Mouse (Mus musculus) ovary, postnatal 14 days (tissue): Measurements from ENCODE around the gene Cul7.

ENCODE experiments used
- DNase-seq: peaks from one replicate; pipeline ENCODE4 v3.0.0; 2022; ENCODE audit warnings: low spot score

Cul7 gene

DNA sequence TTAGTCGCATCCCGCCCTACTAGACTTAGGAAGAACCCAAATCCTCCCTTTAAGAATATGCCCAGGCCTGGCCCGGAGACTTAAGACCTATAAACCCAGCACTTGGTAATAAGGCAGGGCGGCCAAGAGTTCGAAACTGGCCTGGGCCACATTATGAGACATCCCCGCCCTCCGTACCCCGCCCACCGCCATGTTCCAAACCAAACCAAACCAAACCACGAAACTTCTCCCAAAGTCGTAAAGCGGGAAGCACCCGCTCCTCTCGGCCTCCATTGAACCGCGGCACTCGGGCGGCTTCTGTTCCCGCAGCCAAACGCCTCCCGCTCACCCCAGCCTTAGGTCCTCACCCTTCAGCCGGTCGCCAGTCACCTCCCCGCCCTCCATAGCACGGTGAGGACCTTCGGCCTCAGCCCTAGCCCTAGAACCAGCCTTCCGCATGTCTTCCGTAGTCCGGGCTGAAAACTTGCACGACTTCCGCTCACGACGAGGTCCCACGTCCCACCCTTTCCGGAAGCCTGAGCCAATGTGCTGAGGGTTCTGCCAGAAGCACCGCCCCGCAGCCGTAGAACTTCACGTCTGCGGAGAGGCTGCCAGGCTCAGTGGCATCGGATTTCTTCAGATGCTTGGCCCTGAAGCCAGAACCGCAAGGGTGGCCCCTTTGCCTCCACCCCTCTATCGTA lies 23.9 kb downstream of the Cul7 start, which contains the start of gene Rrp36:
TSS of gene Rrp36 (minus strand) at position 503 of the 680 bp plus-strand sequence.
- peak; percentile 84 for DNase-seq

GRCm38 (mm10) chr17:46674530-46675283 lies 24.6 kb downstream of the Cul7 start:
- DNase-seq: no peak

DNA sequence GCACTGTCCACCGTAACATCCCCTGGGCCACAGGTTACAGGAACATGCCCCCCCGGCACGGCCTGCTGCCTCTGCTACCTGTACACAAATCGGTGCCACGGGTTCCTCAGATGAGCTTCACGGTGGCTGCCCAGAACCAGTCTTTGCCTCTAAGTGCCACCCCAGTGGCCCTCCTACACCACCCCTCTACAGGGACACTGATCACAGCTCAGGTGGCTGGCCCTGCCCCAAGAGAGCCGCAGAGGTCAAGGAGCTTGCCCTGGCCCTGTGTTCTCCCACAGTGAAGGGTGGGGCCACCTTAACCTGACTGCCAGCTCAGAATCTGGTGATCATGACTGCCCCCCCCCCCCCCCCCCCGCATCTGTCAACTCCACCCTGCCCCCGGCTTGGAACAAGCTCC lies 28.3 kb downstream of the Cul7 start, which contains the start of gene Mea1:
TSS of gene Mea1 (plus strand) at position 378 of the 400 bp plus-strand sequence.
- DNase-seq: no peak

GRCm38 (mm10) chr17:46678911-46679310 lies 28.8 kb downstream of the Cul7 start:
- DNase-seq: no peak

DNA sequence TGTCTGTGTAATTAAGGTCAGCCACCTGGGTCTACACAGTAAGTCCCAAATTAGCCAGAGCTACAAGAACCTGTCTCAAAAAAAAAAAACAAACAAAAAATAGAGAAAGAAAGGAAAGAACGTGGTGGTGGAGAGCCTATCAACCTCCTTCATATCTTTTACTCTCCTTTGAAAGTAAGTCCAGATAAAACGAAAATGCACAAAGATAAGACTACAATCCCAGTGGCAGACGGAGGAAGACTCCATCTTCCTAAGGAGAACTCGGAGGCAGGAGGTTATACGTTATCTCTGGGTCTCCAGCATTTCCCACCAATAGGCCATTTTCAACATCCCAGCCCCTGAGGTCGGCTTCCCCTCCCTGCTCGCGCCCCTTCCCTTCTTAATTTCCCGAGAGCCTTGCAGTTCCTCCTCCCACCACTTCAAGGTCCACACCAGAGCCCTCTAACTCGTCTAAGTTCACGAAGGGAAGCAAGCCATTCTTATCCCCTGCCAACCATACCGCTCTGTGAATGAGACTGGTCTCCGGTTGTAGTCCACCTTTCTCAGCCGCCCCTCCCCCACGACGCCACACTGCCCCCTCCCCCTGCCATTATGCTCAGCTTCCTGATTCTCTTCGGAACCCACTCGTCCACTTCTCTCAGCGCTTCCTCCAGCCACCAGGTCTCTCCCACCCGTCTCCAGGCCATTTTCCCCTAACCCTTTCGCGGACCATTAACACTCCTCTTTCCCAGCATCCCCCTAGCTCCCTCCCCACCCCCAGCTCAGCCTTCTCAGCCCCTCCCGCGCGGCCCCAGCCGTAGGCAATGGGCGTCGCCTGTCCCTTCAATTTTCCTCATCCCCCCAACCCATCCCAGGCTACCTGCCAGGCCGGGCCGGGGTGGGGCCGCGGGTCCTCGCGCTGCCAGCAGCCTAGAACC lies 30.0 kb downstream of the Cul7 start:
- peak; percentile 42 for DNase-seq

DNA sequence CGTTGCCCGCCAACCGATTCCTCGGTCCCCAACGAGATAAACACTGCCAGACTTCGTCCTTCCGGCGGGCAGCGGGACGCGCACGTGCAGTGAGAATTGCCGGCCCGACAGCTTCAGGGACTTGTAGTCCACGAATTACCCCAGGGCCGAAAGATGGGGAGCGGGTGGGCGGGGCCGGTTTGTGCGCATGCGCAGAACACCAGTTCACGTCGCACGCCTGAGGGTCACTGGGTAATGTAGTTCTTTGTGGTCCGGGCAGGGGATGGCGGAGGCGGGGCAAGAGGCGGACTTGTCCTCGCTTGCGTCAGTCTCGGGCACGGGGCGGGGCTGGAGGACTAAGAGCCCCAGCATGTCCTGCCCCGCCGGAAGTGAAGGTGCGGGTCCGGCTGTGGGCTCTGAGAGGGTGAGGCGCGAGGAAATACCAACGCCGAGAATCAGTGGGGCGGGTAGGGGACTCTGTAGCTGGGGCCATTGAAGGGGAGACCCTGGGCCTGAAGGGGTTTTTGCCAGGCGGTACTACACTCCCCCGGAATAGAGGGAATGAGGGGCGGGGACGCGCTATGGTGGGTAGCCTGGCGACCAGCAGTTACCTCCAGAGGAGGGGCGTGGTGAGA lies 30.7 kb downstream of the Cul7 start, which contains the start of gene Klhdc3:
TSS of gene Klhdc3 (minus strand) at position 155 of the 614 bp plus-strand sequence.
- peak; percentile 92 for DNase-seq

- no peak for DNase-seq
Observed at GRCm38 (mm10) chr17:46681466-46682118, 31.5 kb downstream of the Cul7 start.

DNA sequence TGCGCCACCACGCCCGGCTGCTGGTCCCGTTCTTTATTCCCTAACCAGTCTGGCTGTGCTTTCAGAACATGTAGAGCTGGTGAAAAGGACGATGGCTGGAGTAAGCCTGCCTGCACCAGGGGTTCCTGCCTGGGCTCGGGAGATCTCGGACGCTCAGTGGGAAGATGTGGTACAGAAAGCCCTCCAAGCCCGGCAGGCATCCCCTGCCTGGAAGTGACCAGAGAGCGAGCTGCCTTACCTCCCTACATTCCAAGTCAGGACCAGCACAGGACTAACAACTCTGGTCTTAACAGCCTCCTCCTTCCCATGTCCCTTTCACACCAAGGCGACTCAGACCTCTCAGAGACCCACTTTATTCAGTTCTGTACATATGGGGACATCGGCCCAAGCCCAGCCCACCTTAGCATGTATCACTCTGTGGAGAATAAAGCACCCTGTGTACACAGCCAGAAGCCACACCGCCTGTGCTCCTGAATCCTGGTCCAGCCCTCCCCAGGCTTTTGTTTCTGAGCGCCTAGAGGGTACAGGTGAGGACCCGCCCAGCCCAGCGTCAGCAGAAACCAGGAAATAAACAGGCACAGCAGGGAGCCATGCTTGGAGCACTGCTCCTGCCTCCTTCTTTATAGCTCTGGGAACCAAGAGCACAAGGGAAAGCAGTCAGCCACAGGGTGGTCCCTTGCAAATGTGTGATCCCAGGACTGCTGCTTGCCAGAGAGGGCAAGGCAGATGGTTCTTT lies 32.7 kb downstream of the Cul7 start:
- DNase-seq: no peak

GRCm38 (mm10) chr17:46685913-46686312 lies 35.8 kb downstream of the Cul7 start:
- no peak for DNase-seq

- DNase-seq: no peak
Observed at GRCm38 (mm10) chr17:46690665-46691064, 40.5 kb downstream of the Cul7 start.

- no peak for DNase-seq
Observed at GRCm38 (mm10) chr17:46691390-46691789, 41.3 kb downstream of the Cul7 start.

DNA sequence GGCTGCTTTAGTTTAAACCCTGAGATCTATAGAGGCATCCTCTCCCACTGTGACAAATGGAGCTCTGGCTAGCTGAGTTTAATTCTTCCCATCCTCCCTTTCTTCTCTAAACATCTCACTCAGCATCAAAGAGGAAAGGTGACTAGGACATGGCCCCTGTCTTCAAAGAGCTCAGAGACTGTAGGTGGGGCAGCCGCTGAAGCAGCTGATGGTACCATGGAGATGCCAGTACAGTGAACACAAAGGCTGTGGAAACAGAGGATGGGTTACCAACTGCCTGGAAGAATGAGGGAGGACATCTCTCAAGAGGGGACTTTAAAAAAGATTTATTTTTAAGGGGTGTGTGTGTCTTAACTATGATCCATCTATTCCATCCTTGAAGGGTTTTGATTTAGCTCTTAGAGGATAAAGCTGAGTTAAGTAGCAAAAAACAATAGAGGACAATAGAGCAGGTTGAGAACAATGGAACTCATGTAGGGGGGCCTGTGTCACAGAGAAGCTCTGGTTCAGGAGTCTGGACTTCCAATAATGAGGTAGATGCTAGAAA lies 44.5 kb downstream of the Cul7 start:
- DNase-seq: no peak

DNA sequence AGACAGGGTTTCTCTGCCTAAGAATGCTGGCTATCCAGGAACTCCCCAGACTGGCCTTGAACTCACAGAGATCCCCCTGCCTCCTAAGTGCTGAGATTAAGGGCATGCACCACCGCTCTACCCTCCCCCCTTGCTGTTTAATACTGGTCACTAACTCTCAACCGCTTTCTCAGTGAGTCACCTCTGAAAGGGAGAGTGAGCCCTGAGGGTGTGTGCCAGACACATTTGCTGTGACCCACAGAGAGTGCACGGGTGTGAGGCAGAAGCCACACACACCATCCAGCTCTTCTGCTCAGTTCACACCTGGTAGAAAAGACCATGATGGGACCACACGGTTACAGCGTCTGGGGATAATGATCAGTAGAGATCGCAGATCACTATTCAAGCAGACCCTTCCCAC lies 48.4 kb downstream of the Cul7 start:
- DNase-seq: no peak

DNA sequence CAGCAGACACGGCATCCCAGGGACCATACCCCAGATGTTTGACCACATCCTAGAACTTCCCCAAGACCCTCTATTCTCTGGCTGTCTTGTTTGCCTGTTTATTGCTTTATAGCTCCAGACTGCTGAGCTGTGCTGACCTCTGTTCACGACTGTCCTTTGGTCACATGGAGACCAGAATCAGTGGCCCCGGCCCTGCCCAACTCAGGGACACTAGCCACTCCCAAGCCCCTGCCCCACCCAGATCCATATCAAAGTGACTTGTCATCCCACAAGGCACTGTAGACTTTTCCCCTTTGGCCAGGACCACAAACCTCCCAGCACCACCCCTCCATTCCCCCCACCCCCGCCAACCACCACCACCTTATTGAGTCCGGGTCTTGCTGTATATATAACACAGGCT lies 49.1 kb downstream of the Cul7 start:
- no peak for DNase-seq

DNA sequence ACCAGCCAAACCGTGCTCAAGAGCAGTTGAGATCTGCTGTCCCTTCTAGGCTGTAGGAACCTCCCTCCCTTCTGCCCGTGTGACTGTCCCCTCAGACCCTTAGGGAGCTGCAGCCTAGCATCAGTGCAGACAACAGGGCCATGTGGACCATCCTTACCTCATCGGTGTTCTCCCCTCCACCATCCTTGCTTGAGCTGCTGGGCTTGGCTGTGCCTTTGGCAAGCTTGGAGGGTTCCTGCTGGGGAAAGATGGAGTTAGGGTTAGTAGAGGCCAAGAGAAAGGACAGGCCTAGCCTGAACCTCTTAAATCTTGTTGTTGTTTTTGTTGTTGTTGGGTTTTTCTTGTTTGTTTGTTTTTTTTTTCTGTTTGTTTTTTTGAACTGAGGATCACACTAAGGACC lies 49.8 kb downstream of the Cul7 start:
- no peak for DNase-seq

DNA sequence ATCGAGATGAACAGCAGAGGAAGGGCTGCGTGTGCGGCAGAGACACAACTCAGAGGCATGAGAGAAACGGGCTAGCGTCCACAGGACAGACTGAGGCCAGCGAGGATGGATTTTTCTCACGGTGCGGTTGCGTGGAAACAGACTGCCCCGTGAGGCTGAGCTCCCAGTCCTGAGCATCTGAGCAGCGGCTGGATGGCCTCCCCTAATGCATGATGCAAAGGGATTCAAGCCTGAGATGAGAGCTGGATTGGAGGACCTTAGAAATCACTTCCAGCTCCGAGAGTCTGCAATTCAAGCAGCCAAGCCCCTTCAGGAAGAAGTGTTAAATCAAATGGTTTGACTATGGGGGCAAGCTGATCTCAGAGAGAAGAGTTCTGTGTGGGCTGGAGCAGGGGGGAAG lies 51.4 kb downstream of the Cul7 start:
- no peak for DNase-seq

- DNase-seq: no peak
Observed at GRCm38 (mm10) chr17:46702100-46702499, 52.0 kb downstream of the Cul7 start.

DNA sequence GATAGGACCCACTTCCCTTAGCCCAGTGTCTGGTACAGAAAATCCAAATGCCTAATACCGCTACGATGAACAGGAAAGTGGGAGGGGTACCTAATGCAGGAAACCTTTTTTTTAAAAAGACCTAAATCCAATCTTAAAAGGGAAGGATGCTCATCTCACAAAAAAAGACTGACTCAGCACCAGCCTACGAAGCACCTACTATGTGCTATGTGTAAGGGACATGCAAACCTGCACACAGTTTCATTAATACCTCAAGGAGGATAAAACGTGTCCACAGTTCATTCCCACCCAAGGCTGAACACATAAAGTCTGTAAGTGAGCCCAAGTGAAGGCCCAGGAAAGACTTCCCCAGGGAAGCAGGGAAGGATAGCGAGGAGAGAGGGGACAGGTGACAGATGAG lies 52.4 kb downstream of the Cul7 start:
- no peak for DNase-seq

- no peak for DNase-seq
Observed at GRCm38 (mm10) chr17:46703971-46704886, 54.1 kb downstream of the Cul7 start.
